Mouse (Mus musculus): ENCODE data around the gene Mrgprg. TPM values are rescaled to one million over a fixed set of nuclear protein-coding genes. Genes with fewer than 3 reads are reported as not detected.

Gene Mrgprg
- total RNA-seq, 2 experiments from 2014 or later, result not detected

- no peak for DNase-seq (ENCODE audit: low spot score in 2 of 2)
Observed at GRCm38 (mm10) chr7:143755357-143756124, 11.3 kb downstream of the Mrgprg start.

GRCm38 (mm10) chr7:143753990-143754715 is 12.6 kb downstream of the Mrgprg start:
- peak; percentile 62 to 64 for DNase-seq (ENCODE audit: low spot score in 2 of 2)

GRCm38 (mm10) chr7:143752606-143753005 is 14.2 kb downstream of the Mrgprg start:
- no peak for DNase-seq (ENCODE audit: low spot score in 2 of 2)

GRCm38 (mm10) chr7:143752056-143752455 is 14.7 kb downstream of the Mrgprg start:
- DNase-seq (ENCODE audit: low spot score in 2 of 2), result no peak

GRCm38 (mm10) chr7:143751380-143751779 is 15.4 kb downstream of the Mrgprg start:
- no peak for DNase-seq (ENCODE audit: low spot score in 2 of 2)

GRCm38 (mm10) chr7:143749045-143749444 is 17.7 kb downstream of the Mrgprg start:
- DNase-seq (ENCODE audit: low spot score in 2 of 2), result no peak

- DNase-seq (ENCODE audit: low spot score in 2 of 2), result peak; percentile 96 to 97
Observed at GRCm38 (mm10) chr7:143748041-143748868, 18.5 kb downstream of the Mrgprg start.

- no peak for DNase-seq (ENCODE audit: low spot score in 2 of 2)
Observed at GRCm38 (mm10) chr7:143740653-143741052, 26.1 kb downstream of the Mrgprg start.

- peak; percentile 86 to 87 for DNase-seq (ENCODE audit: low spot score in 2 of 2)
Observed at GRCm38 (mm10) chr7:143739511-143740461, 27.0 kb downstream of the Mrgprg start.

- DNase-seq (ENCODE audit: low spot score in 2 of 2), result peak in 1 of 2 experiments; percentile 37
Observed at GRCm38 (mm10) chr7:143738601-143739006, 28.2 kb downstream of the Mrgprg start.

- no peak for DNase-seq (ENCODE audit: low spot score in 2 of 2)
Observed at GRCm38 (mm10) chr7:143738194-143738593, 28.6 kb downstream of the Mrgprg start.

- no peak for DNase-seq (ENCODE audit: low spot score in 2 of 2)
Observed at GRCm38 (mm10) chr7:143733746-143734145, 33.0 kb downstream of the Mrgprg start.

- no peak for DNase-seq (ENCODE audit: low spot score in 2 of 2)
Observed at GRCm38 (mm10) chr7:143729886-143730285, 36.9 kb downstream of the Mrgprg start.

GRCm38 (mm10) chr7:143726396-143726795 is 40.4 kb downstream of the Mrgprg start:
- no peak for DNase-seq (ENCODE audit: low spot score in 2 of 2)

- no peak for DNase-seq (ENCODE audit: low spot score in 2 of 2)
Observed at GRCm38 (mm10) chr7:143723841-143724240, 43.0 kb downstream of the Mrgprg start.

GRCm38 (mm10) chr7:143722646-143723045 is 44.1 kb downstream of the Mrgprg start:
- DNase-seq (ENCODE audit: low spot score in 2 of 2), result peak; percentile 39 to 45

GRCm38 (mm10) chr7:143717811-143718210 is 49.0 kb downstream of the Mrgprg start:
- DNase-seq (ENCODE audit: low spot score in 2 of 2), result no peak

Measured in layer of hippocampus, postnatal 10 days (tissue).